Comparison of ENCODE assay signal across 8 mouse cellular contexts in genomic region chr13:51594656-51595311, GRCm38 (mm10). TPM values are rescaled to one million over a fixed set of nuclear protein-coding genes. Genes with fewer than 3 reads are reported as not detected.
DNase-seq lines count a peak whose midpoint lies in the region; ATAC-seq and TF ChIP-seq lines count a peak whose summit lies in the region.

No protein-coding gene starts in this region.

- TF ChIP-seq POLR2A in cortical plate, adult 2 months (IDR thresholded peaks at IDR 0.05; ENCODE audit: extremely low read depth, insufficient read depth, low read length) = no peak

- H3K4me3 ChIP-seq in cortical plate, adult 2 months (ENCODE audit: insufficient read depth, low read length) = peak overlapping the region; percentile 40
- peak overlapping the region; percentile 44 for H3K4me3 ChIP-seq in hindbrain, embryonic 11.5 days (ENCODE audit: low read depth, low read length)
- H3K4me3 ChIP-seq in limb, embryonic 11.5 days (ENCODE audit: low read depth, low read length) = peak overlapping the region; percentile 38

- peak overlapping the region; percentile 30; the same call in 1 of the 2 replicates for H3K27ac ChIP-seq in cortical plate, adult 2 months (ENCODE audit: insufficient read depth, low read length)
- H3K27ac ChIP-seq in hindbrain, embryonic 11.5 days (ENCODE audit: low read depth, low read length) = no peak overlapping the region
- no peak overlapping the region for H3K27ac ChIP-seq in limb, embryonic 11.5 days (replicated peaks; ENCODE audit: low read depth, low read length)

- DNase-seq in kidney, postnatal 4 days = peak; percentile 17 to 44
- no peak for DNase-seq in kidney, adult 8-10 months
- DNase-seq in hindbrain, embryonic 11.5 days (ENCODE audit: low spot score) = peak; percentile 58
- DNase-seq in limb, embryonic 11.5 days (ENCODE audit: low spot score) = peak; percentile 54
- peak; percentile 57 for DNase-seq in right cerebral cortex, adult 18-20 months
- no peak for DNase-seq in urinary bladder, postnatal 10 days (ENCODE audit: low spot score)

- no peaks in the 10 kb centered on the region; the same call in 1 of the 2 replicates for H3K27me3 ChIP-seq in hindbrain, embryonic 11.5 days (ENCODE audit: control insufficient read depth, insufficient read depth, low read length)
- peaks cover 7% of the 10 kb centered on the region; the same call in 1 of the 2 replicates for H3K27me3 ChIP-seq in limb, embryonic 11.5 days (ENCODE audit: control insufficient read depth, insufficient read depth, low read length)

- H3K36me3 ChIP-seq in hindbrain, embryonic 11.5 days (ENCODE audit: control insufficient read depth, insufficient read depth, low read length) = no peaks in the 10 kb centered on the region
- H3K36me3 ChIP-seq in limb, embryonic 11.5 days (ENCODE audit: control insufficient read depth, insufficient read depth, low read length) = no peaks in the 10 kb centered on the region

- peak; percentile 57 for ATAC-seq in hindbrain, embryonic 11.5 days (ENCODE audit: low FRiP score)
- ATAC-seq in limb, embryonic 11.5 days (ENCODE audit: insufficient number of reproducible peaks, low FRiP score, low TSS enrichment, low read depth) = no peak; the same call in 1 of the 2 replicates
- ATAC-seq in inflammation-experienced regulatory T-cells, adult 6 months = no peak

- no peak for TF ChIP-seq CTCF in cortical plate, adult 2 months (IDR thresholded peaks at IDR 0.05; ENCODE audit: extremely low read depth, insufficient read depth, low read length)

- peak overlapping the region; percentile 97 for H3K4me2 ChIP-seq in hindbrain, embryonic 11.5 days (replicated peaks; ENCODE audit: low read depth, low read length)
- H3K4me2 ChIP-seq in limb, embryonic 11.5 days (ENCODE audit: low read depth, severe bottlenecking) = peak overlapping the region; percentile 84

- H3K9me3 ChIP-seq in hindbrain, embryonic 11.5 days (ENCODE audit: control insufficient read depth, low read length) = no peaks in the 10 kb centered on the region
- H3K9me3 ChIP-seq in limb, embryonic 11.5 days (ENCODE audit: control insufficient read depth, low read length) = no peaks in the 10 kb centered on the region

- WGBS in hindbrain, embryonic 11.5 days = under 1% methylated on average over 36 of the region's 36 CpGs
- 1% methylated on average over 36 of the region's 36 CpGs for WGBS in limb, embryonic 11.5 days

- peak overlapping the region; percentile 48 for H3K9ac ChIP-seq in hindbrain, embryonic 11.5 days (ENCODE audit: low read depth, low read length)
- H3K9ac ChIP-seq in limb, embryonic 11.5 days (ENCODE audit: low read length) = peak overlapping the region; percentile 12; the same call in 1 of the 2 replicates

- peaks cover 4% of the 10 kb centered on the region; the same call in 1 of the 2 replicates for H3K4me1 ChIP-seq in cortical plate, adult 2 months (ENCODE audit: control insufficient read depth, insufficient read depth, low read length)
- H3K4me1 ChIP-seq in hindbrain, embryonic 11.5 days (replicated peaks; ENCODE audit: control insufficient read depth, insufficient read depth, low read length) = no peaks in the 10 kb centered on the region
- H3K4me1 ChIP-seq in limb, embryonic 11.5 days (ENCODE audit: control insufficient read depth, insufficient read depth, low read length) = 0 out of 2 replicates have a peak, but pooled peaks cover 3% of the 10 kb centered on the region

RNA-seq across cellular contexts. Expression of gene Shc3, which starts 25.6 kb away (rescaled TPM):
- 80.3 and 82.8 TPM in 2 replicates for polyA plus RNA-seq in cortical plate, adult 2 months (2012; rRNA removed)
- polyA plus RNA-seq in hindbrain, embryonic 11.5 days (2014; fragmentation: Nextera tagmentation; extraction: Ambion mirVana) = 3.4 and 5.6 TPM in 2 replicates
- polyA plus RNA-seq in limb, embryonic 11.5 days (2014; fragmentation: Nextera tagmentation; extraction: Ambion mirVana) = 0.32 and 0.50 TPM in 2 replicates
- polyA plus RNA-seq in inflammation-experienced regulatory T-cells, adult 6 months (2017; shearing (Covaris generic)) = not detected

RNA-seq across cellular contexts. Expression of gene Cks2, which starts 50.2 kb away (rescaled TPM):
- 3.2 and 5.8 TPM in 2 replicates for polyA plus RNA-seq in cortical plate, adult 2 months (2012; rRNA removed)
- 298 and 307 TPM in 2 replicates for polyA plus RNA-seq in hindbrain, embryonic 11.5 days (2014; fragmentation: Nextera tagmentation; extraction: Ambion mirVana)
- 464 and 467 TPM in 2 replicates for polyA plus RNA-seq in limb, embryonic 11.5 days (2014; fragmentation: Nextera tagmentation; extraction: Ambion mirVana)
- 100 to 1,000 TPM in 1 of 3 experiments, 10 to 100 TPM in 2; 25.7 to 172 (median 40.8) TPM for polyA plus RNA-seq in inflammation-experienced regulatory T-cells, adult 6 months (2017; shearing (Covaris generic))

RNA-seq across cellular contexts. Expression of gene Secisbp2, which starts 56.7 kb away (rescaled TPM):
- 23.3 and 24.5 TPM in 2 replicates for polyA plus RNA-seq in cortical plate, adult 2 months (2012; rRNA removed)
- polyA plus RNA-seq in hindbrain, embryonic 11.5 days (2014; fragmentation: Nextera tagmentation; extraction: Ambion mirVana) = 30.0 and 35.3 TPM in 2 replicates
- polyA plus RNA-seq in limb, embryonic 11.5 days (2014; fragmentation: Nextera tagmentation; extraction: Ambion mirVana) = 18.8 and 23.2 TPM in 2 replicates
- 10 to 100 TPM; 34.3 to 43.2 (median 34.5) TPM for polyA plus RNA-seq in inflammation-experienced regulatory T-cells, adult 6 months (2017; shearing (Covaris generic))

Comparison
In these comparisons a context has a peak if more than half of its experiments do, and no peak if none do; other contexts are left out.
1. DNase-seq: peak in kidney, postnatal 4 days (2 of 2), hindbrain, embryonic 11.5 days (single experiment), limb, embryonic 11.5 days (single experiment) and right cerebral cortex, adult 18-20 months (single experiment); none in kidney, adult 8-10 months (0 of 2) and urinary bladder, postnatal 10 days (single experiment).
2. RNA of gene Shc3, which starts 25.6 kb away (polyA plus RNA-seq): 80.3 to 82.8 TPM in cortical plate, adult 2 months; 3.4 to 5.6 TPM in hindbrain, embryonic 11.5 days, 0.32 to 0.50 TPM in limb, embryonic 11.5 days and not detected in inflammation-experienced regulatory T-cells, adult 6 months; every median in the first group is over 10 times any median in the second.
3. Peak in every context shown above with its lines, with median percentiles within 50 percentile points of each other: H3K4me3 ChIP-seq.